Mouse (Mus musculus) C2C12 (cell line): ENCODE data around the gene Tmem26. TPM values are rescaled to one million over a fixed set of nuclear protein-coding genes. Genes with fewer than 3 reads are reported as not detected.

Experiments
- H3K27me3 ChIP-seq: one replicate; pipeline ENCODE4 v1.6.1; 2011; ENCODE audit not compliant: control insufficient read depth, insufficient read depth, insufficient read length
- H3K36me3 ChIP-seq: one replicate; pipeline ENCODE4 v1.6.1; 2011; ENCODE audit not compliant: control insufficient read depth, insufficient read depth
- H3K4me3 ChIP-seq: one replicate; pipeline ENCODE4 v1.5.1; 2011; ENCODE audit warnings: mild to moderate bottlenecking, control low read depth; ENCODE audit not compliant: poor library complexity, insufficient read depth, severe bottlenecking
- H3K79me2 ChIP-seq: one replicate; pipeline ENCODE4 v1.6.1; 2011; ENCODE audit not compliant: control insufficient read depth, insufficient read depth
- H3K79me3 ChIP-seq: one replicate; pipeline ENCODE4 v1.6.1; 2011; ENCODE audit warnings: low read depth, control low read depth
- H3ac ChIP-seq: one replicate; pipeline ENCODE3; 2011; ENCODE audit warnings: low read depth; ENCODE audit not compliant: control insufficient read depth, insufficient read length
- CEBPB ChIP-seq: IDR thresholded peaks from one replicate; pipeline ENCODE4 v1.6.1; 2011; ENCODE audit warnings: low read depth, mild to moderate bottlenecking, control low read depth, moderate library complexity
- CTCF ChIP-seq: IDR thresholded peaks from one replicate; pipeline ENCODE4 v1.5.1; 2011; ENCODE audit not compliant: control insufficient read depth, insufficient read depth, insufficient read length
- FOSL1 ChIP-seq: IDR thresholded peaks from one replicate; pipeline ENCODE4 v1.8.0; 2011; ENCODE audit warnings: mild to moderate bottlenecking, low read length; ENCODE audit not compliant: poor library complexity, insufficient read depth, severe bottlenecking
- MAX ChIP-seq: IDR thresholded peaks from one replicate; pipeline ENCODE4 v1.6.1; 2011; ENCODE audit warnings: mild to moderate bottlenecking, control low read depth
- MYOD1 ChIP-seq: IDR thresholded peaks from one replicate; pipeline ENCODE4 v1.6.1; 2011; ENCODE audit warnings: low read depth; ENCODE audit not compliant: control insufficient read depth, insufficient read length
- MYOG ChIP-seq: IDR thresholded peaks from one replicate; pipeline ENCODE4 v1.6.1; 2011; ENCODE audit not compliant: control insufficient read depth, insufficient read length; ENCODE audit errors: extremely low read depth
- USF1 ChIP-seq: IDR thresholded peaks from one replicate; pipeline ENCODE4 v1.6.1; 2011; ENCODE audit warnings: low read depth, mild to moderate bottlenecking, control low read depth, moderate library complexity
- polyA plus RNA-seq: library from polyadenylated mRNA; unstranded; fragments of >200 nt; fragmentation: generic; extraction: Trizol; gene quantifications from one replicate; pipeline ENCODE4 v1.2.1, GENCODE M21; 2012; ENCODE audit warnings: missing spikeins

Gene Tmem26
- polyA plus RNA-seq, 1 experiment, result not detected

GRCm38 (mm10) chr10:68759238-68759637 is 35.8 kb downstream of the Tmem26 start:
- Histone ChIP-seq H3K27me3 (no peaks in the 10 kb centered on the region), H3K79me3 (no peaks in the 10 kb centered on the region), H3K4me3 (no peak overlapping the region), H3K36me3 (no peaks in the 10 kb centered on the region), H3K79me2 (no peaks in the 10 kb centered on the region), H3ac (no peak overlapping the region)
- TF ChIP-seq MYOD1 (no peak), MAX (no peak), USF1 (no peak)

- TF ChIP-seq FOSL1 (no peak), MAX (no peak), CEBPB (no peak), CTCF (no peak), MYOD1 (no peak), USF1 (no peak), MYOG (no peak)
- H3K4me3 ChIP-seq, result no peak overlapping the region
- no peaks in the 10 kb centered on the region for H3K36me3 ChIP-seq
- no peak overlapping the region for H3ac ChIP-seq
- no peaks in the 10 kb centered on the region for H3K27me3 ChIP-seq
- no peaks in the 10 kb centered on the region for H3K79me3 ChIP-seq
- no peaks in the 10 kb centered on the region for H3K79me2 ChIP-seq
These were observed 36.3 kb downstream of the Tmem26 start for GRCm38 (mm10) chr10:68759789-68760188.

GRCm38 (mm10) chr10:68781067-68781868 is 57.8 kb downstream of the Tmem26 start:
- no peak overlapping the region for H3K4me3 ChIP-seq
- TF ChIP-seq USF1 (no peak), MYOD1 (no peak), CTCF (no peak), FOSL1 (no peak), MAX (no peak), CEBPB (no peak), MYOG (no peak)
- H3ac ChIP-seq, result no peak overlapping the region
- no peaks in the 10 kb centered on the region for H3K79me3 ChIP-seq
- H3K27me3 ChIP-seq, result no peaks in the 10 kb centered on the region
- no peaks in the 10 kb centered on the region for H3K36me3 ChIP-seq
- H3K79me2 ChIP-seq, result no peaks in the 10 kb centered on the region

DNA sequence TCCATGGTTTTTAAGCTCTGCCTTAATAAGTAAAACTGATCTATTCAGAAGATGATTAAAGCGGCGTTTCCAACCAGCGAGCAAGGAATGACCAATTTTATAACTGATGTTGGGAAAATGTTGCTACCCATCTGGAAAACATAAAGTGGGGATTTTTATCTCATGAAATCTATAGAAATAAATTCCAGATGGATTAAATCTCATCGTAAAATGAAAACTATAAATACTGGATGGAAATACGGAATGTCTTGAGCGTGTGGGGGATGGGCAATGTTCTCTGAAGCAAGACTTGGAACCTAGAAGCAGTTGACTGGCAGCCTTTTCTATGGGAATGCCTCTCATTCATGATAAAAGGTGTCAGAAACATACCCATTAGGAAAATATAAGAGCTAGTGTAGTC is 59.3 kb downstream of the Tmem26 start:
- no peaks in the 10 kb centered on the region for H3K79me2 ChIP-seq
- no peak overlapping the region for H3ac ChIP-seq
- TF ChIP-seq MYOD1 (no peak), MAX (no peak), CTCF (no peak), FOSL1 (no peak), MYOG (no peak), USF1 (no peak), CEBPB (no peak)
- no peak overlapping the region for H3K4me3 ChIP-seq
- no peaks in the 10 kb centered on the region for H3K79me3 ChIP-seq
- no peaks in the 10 kb centered on the region for H3K27me3 ChIP-seq
- no peaks in the 10 kb centered on the region for H3K36me3 ChIP-seq

GRCm38 (mm10) chr10:68783856-68784255 is 60.4 kb downstream of the Tmem26 start:
- no peaks in the 10 kb centered on the region for H3K79me3 ChIP-seq
- H3K4me3 ChIP-seq, result no peak overlapping the region
- no peak overlapping the region for H3ac ChIP-seq
- TF ChIP-seq CEBPB, result no peak
- no peak for TF ChIP-seq CTCF
- H3K79me2 ChIP-seq, result no peaks in the 10 kb centered on the region
- H3K27me3 ChIP-seq, result no peaks in the 10 kb centered on the region
- H3K36me3 ChIP-seq, result no peaks in the 10 kb centered on the region

DNA sequence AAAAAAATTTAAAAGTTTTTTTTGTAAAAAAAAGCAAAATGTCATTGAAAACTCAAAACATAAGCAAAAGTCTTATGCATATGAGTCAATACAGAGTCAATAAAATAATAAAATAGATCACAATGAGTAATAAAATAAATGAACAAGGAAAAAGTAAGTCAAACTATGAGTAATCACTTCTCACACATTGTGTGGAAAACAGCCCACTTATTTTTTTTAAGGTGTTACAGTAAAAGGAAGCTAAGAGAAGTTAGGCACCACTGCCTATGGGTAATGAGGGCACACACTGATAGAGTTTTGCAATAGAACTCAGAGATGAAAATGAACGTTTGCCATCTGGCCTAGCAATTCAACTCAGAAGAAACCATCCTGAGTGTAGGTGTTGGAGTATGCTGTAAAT is 61.0 kb downstream of the Tmem26 start:
- H3K36me3 ChIP-seq, result no peaks in the 10 kb centered on the region
- no peak overlapping the region for H3K4me3 ChIP-seq
- no peaks in the 10 kb centered on the region for H3K27me3 ChIP-seq
- no peak overlapping the region for H3ac ChIP-seq
- no peaks in the 10 kb centered on the region for H3K79me3 ChIP-seq
- TF ChIP-seq USF1 (no peak), FOSL1 (no peak), CTCF (no peak), CEBPB (no peak)
- no peaks in the 10 kb centered on the region for H3K79me2 ChIP-seq
